Mouse (Mus musculus) intestine, postnatal 0 days (tissue): Measurements from ENCODE around the gene Anks1. TPM values are rescaled to one million over a fixed set of nuclear protein-coding genes. Genes with fewer than 3 reads are reported as not detected.

ENCODE experiments used
- ATAC-seq: fragments of 200-750 bp; cut with Nextera tagmentation; 2 replicates; pipeline ENCODE4 v1.8.0; 2017; ENCODE audit warnings: mild to moderate bottlenecking, moderate TSS enrichment, moderate library complexity
- H3K27ac ChIP-seq: fragments of 300-500 bp; sonication (generic); 2 replicates; pipeline ENCODE4 v1.5.1; 2014; ENCODE audit warnings: mild to moderate bottlenecking, low read depth, low read length, moderate library complexity
- H3K27me3 ChIP-seq: fragments of 300-500 bp; sonication (generic); replicated peaks from 2 replicates; pipeline ENCODE4 v1.6.1; 2014; ENCODE audit warnings: low read length, mixed read lengths; ENCODE audit not compliant: control insufficient read depth, insufficient read depth
- H3K36me3 ChIP-seq: fragments of 300-500 bp; sonication (generic); 2 replicates; pipeline ENCODE4 v1.6.1; 2014; ENCODE audit warnings: mild to moderate bottlenecking, moderate library complexity; ENCODE audit not compliant: control insufficient read depth, insufficient read depth
- H3K4me1 ChIP-seq: fragments of 300-500 bp; sonication (generic); replicated peaks from 2 replicates; pipeline ENCODE4 v1.6.1; 2014; ENCODE audit warnings: antibody characterized with exemption, low read length, mixed read lengths; ENCODE audit not compliant: control insufficient read depth, insufficient read depth
- H3K4me2 ChIP-seq: fragments of 300-500 bp; sonication (generic); replicated peaks from 2 replicates; pipeline ENCODE4 v1.6.1; 2014; ENCODE audit warnings: low read depth, mild to moderate bottlenecking, moderate library complexity
- H3K4me3 ChIP-seq: fragments of 300-500 bp; sonication (generic); 2 replicates; pipeline ENCODE4 v1.5.1; 2014; ENCODE audit warnings: low read depth, low read length
- H3K9ac ChIP-seq: fragments of 300-500 bp; sonication (generic); 2 replicates; pipeline ENCODE4 v1.6.1; 2014; ENCODE audit warnings: mild to moderate bottlenecking, low read depth, low read length
- H3K9me3 ChIP-seq: fragments of 300-500 bp; sonication (generic); 2 replicates; pipeline ENCODE4 v1.6.1; 2016; ENCODE audit warnings: mixed run types; ENCODE audit not compliant: control insufficient read depth
- CTCF ChIP-seq: sonication (generic); IDR thresholded peaks from 2 replicates; pipeline ENCODE4 v1.5.1; 2016; ENCODE audit warnings: low read depth, mild to moderate bottlenecking, control low read depth, antibody characterized with exemption, moderate library complexity
- WGBS: fragments of 180-500 bp; shearing (Covaris S2); extraction: QIAGEN DNeasy Blood & Tissue Kit; methylation state at CpG from one replicate; pipeline ENCODE4 v1.1.7; 2014; 5-methylcytosine and 5-hydroxymethylcytosine counted together
- polyA plus RNA-seq: library from polyadenylated mRNA; unstranded; fragments of >200 nt; fragmentation: Nextera tagmentation; extraction: Ambion mirVana; gene quantifications from 2 replicates; pipeline ENCODE4 v1.2.1, GENCODE M21; 2015

The Anks1 gene
- polyA plus RNA-seq, 1 experiment from 2014 or later: 10.0 TPM

- Histone ChIP-seq H3K4me1 (peaks cover 8% of the 10 kb centered on the region; the same call in 1 of the 2 replicates), H3K27me3 (no peaks in the 10 kb centered on the region), H3K27ac (no peak overlapping the region; the same call in 1 of the 2 replicates), H3K9me3 (no peaks in the 10 kb centered on the region), H3K4me2 (no peak overlapping the region), H3K36me3 (no peaks in the 10 kb centered on the region), H3K4me3 (no peak overlapping the region), H3K9ac (no peak overlapping the region)
- 78% methylated on average over 4 of the region's 4 CpGs for whole genome bisulfite sequencing
- no peak for TF ChIP-seq CTCF
- no peak for ATAC-seq
Observed at GRCm38 (mm10) chr17:27937054-27937615, 28.0 kb downstream of the Anks1 start.

GRCm38 (mm10) chr17:27938121-27938754, 29.1 kb downstream of the Anks1 start:
- Histone ChIP-seq H3K4me3 (no peak overlapping the region), H3K27me3 (no peaks in the 10 kb centered on the region), H3K9me3 (no peaks in the 10 kb centered on the region), H3K27ac (0 out of 2 replicates have a peak overlapping the region, but pooled peaks have one; percentile 5), H3K4me1 (peaks cover 4% of the 10 kb centered on the region; the same call in 1 of the 2 replicates), H3K4me2 (no peak overlapping the region), H3K9ac (no peak overlapping the region), H3K36me3 (no peaks in the 10 kb centered on the region)
- TF ChIP-seq CTCF: no peak
- no peak for ATAC-seq
- WGBS: 60% methylated on average over 12 of the region's 12 CpGs

- Histone ChIP-seq H3K4me2 (no peak overlapping the region), H3K27me3 (no peaks in the 10 kb centered on the region), H3K36me3 (no peaks in the 10 kb centered on the region), H3K9ac (no peak overlapping the region), H3K9me3 (no peaks in the 10 kb centered on the region), H3K4me1 (peaks cover 4% of the 10 kb centered on the region; the same call in 1 of the 2 replicates), H3K27ac (no peak overlapping the region; the same call in 1 of the 2 replicates), H3K4me3 (no peak overlapping the region)
- WGBS: 80% methylated on average over 5 of the region's 5 CpGs
- no peak for TF ChIP-seq CTCF
- no peak for ATAC-seq
Observed at GRCm38 (mm10) chr17:27939028-27939427, 29.9 kb downstream of the Anks1 start.

GRCm38 (mm10) chr17:27940352-27940751, 31.2 kb downstream of the Anks1 start:
- WGBS: 36% methylated on average over 4 of the region's 4 CpGs
- Histone ChIP-seq H3K27ac (no peak overlapping the region), H3K4me3 (no peak overlapping the region), H3K9me3 (no peaks in the 10 kb centered on the region), H3K9ac (no peak overlapping the region), H3K36me3 (no peaks in the 10 kb centered on the region), H3K4me2 (no peak overlapping the region), H3K4me1 (peaks cover 4% of the 10 kb centered on the region; the same call in 1 of the 2 replicates), H3K27me3 (no peaks in the 10 kb centered on the region)
- ATAC-seq: no peak
- TF ChIP-seq CTCF: no peak

- no peak overlapping the region for H3K4me3 ChIP-seq
- 62% methylated on average over 5 of the region's 5 CpGs for WGBS
- peaks cover 13% of the 10 kb centered on the region; the same call in 1 of the 2 replicates for H3K4me1 ChIP-seq
Observed at GRCm38 (mm10) chr17:27941178-27941577, 32.1 kb downstream of the Anks1 start.

GRCm38 (mm10) chr17:27941698-27942097, 32.6 kb downstream of the Anks1 start:
- Histone ChIP-seq H3K9me3 (no peaks in the 10 kb centered on the region), H3K27me3 (no peaks in the 10 kb centered on the region), H3K4me1 (peaks cover 13% of the 10 kb centered on the region; the same call in 1 of the 2 replicates), H3K9ac (no peak overlapping the region), H3K36me3 (no peaks in the 10 kb centered on the region), H3K27ac (no peak overlapping the region), H3K4me2 (no peak overlapping the region), H3K4me3 (no peak overlapping the region)
- 67% methylated on average over 2 of the region's 2 CpGs for WGBS
- ATAC-seq: no peak
- no peak for TF ChIP-seq CTCF

More at GRCm38 (mm10) chr17:27941178-27941577, 32.1 kb downstream of the Anks1 start:
- no peak overlapping the region; the same call in 1 of the 2 replicates for H3K27ac ChIP-seq
- no peak for TF ChIP-seq CTCF
- no peak overlapping the region for H3K9ac ChIP-seq
- no peaks in the 10 kb centered on the region for H3K27me3 ChIP-seq
- H3K9me3 ChIP-seq: no peaks in the 10 kb centered on the region
- H3K36me3 ChIP-seq: no peaks in the 10 kb centered on the region
- no peak overlapping the region for H3K4me2 ChIP-seq
- no peak for ATAC-seq
